Mouse (Mus musculus) activated CD4-positive, CD25-positive, alpha-beta regulatory T cell, adult 4 months (primary cell): ENCODE data around the gene Mcrip2. TPM values are rescaled to one million over a fixed set of nuclear protein-coding genes. Genes with fewer than 3 reads are reported as not detected.

Experiments used
- polyA plus RNA-seq, 2 experiments: library from polyadenylated mRNA; unstranded; fragments of 100-300 nt; shearing (Covaris generic); gene quantifications; one replicate each; pipeline ENCODE4 v1.2.1; 2017

The Mcrip2 gene
- polyA plus RNA-seq, 2 experiments from 2014 or later: 2.2 to 6.9 TPM

Other genes with a start within 250 kb of the Mcrip2 start
- gene Gng13, start 151.6 kb downstream of the Mcrip2 start, polyA plus RNA-seq: not detected
- 1 to 10 TPM; 4.0 to 6.7 TPM for gene Chtf18, start 141.3 kb downstream of the Mcrip2 start, polyA plus RNA-seq
- 10 to 100 TPM in 1 of 2 experiments, 1 to 10 TPM in 1; 9.3 to 10.3 TPM for gene Rpusd1, start 141.1 kb downstream of the Mcrip2 start, polyA plus RNA-seq
- gene Mslnl, start 132.7 kb downstream of the Mcrip2 start, polyA plus RNA-seq: under 1 TPM in 1 of 2 experiments, not detected in 1; 0.18 TPM
- gene Msln, start 114.4 kb downstream of the Mcrip2 start, polyA plus RNA-seq: not detected
- 10 to 100 TPM; 15.6 to 20.9 TPM for gene Narfl, start 95.0 kb downstream of the Mcrip2 start, polyA plus RNA-seq
- 10 to 100 TPM; 27.2 to 30.3 TPM for gene Haghl, start 83.1 kb downstream of the Mcrip2 start, polyA plus RNA-seq
- under 1 TPM in 1 of 2 experiments, not detected in 1; 0.62 TPM for gene Ccdc78, start 82.2 kb downstream of the Mcrip2 start, polyA plus RNA-seq
- gene Fam173a, start 75.9 kb downstream of the Mcrip2 start, polyA plus RNA-seq: 100 to 1,000 TPM; 196 to 238 TPM
- not detected for gene AC134908.4, start 73.1 kb downstream of the Mcrip2 start, polyA plus RNA-seq
- gene Metrn, start 71.6 kb downstream of the Mcrip2 start, polyA plus RNA-seq: 1 to 10 TPM; 2.2 to 4.6 TPM
- under 1 TPM in 1 of 2 experiments, not detected in 1; 0.16 TPM for gene Fbxl16, start 59.7 kb downstream of the Mcrip2 start, polyA plus RNA-seq
- 10 to 100 TPM; 11.9 to 17.9 TPM for gene Wdr24, start 45.1 kb downstream of the Mcrip2 start, polyA plus RNA-seq
- 10 to 100 TPM; 11.4 to 21.9 TPM for gene Jmjd8, start 39.9 kb downstream of the Mcrip2 start, polyA plus RNA-seq
- gene Stub1, start 35.4 kb downstream of the Mcrip2 start, polyA plus RNA-seq: 10 to 100 TPM; 68.3 to 85.7 TPM
- gene Rhbdl1, start 31.5 kb downstream of the Mcrip2 start, polyA plus RNA-seq: 1 to 10 TPM in 1 of 2 experiments, not detected in 1; 1.1 TPM
- gene Gm20683, start 27.0 kb downstream of the Mcrip2 start, polyA plus RNA-seq: 1 to 10 TPM in 1 of 2 experiments, not detected in 1; 1.1 TPM
- gene Rhot2, start 23.9 kb downstream of the Mcrip2 start, polyA plus RNA-seq: 10 to 100 TPM; 18.4 to 29.8 TPM
- 1 to 10 TPM; 3.8 to 8.3 TPM for gene Wdr90, start 7.3 kb downstream of the Mcrip2 start, polyA plus RNA-seq
- 100 to 1,000 TPM in 1 of 2 experiments, 10 to 100 TPM in 1; 88.3 to 119 TPM for gene Mettl26, start 6.3 kb upstream of the Mcrip2 start, polyA plus RNA-seq
- under 1 TPM; 0.48 to 0.82 TPM for gene Wfikkn1, start 12.1 kb upstream of the Mcrip2 start, polyA plus RNA-seq
- 1 to 10 TPM; 5.1 to 5.6 TPM for gene Rab40c, start 51.0 kb upstream of the Mcrip2 start, polyA plus RNA-seq
- 10 to 100 TPM; 19.0 to 26.6 TPM for gene Pigq, start 76.2 kb upstream of the Mcrip2 start, polyA plus RNA-seq
- not detected for gene Nhlrc4, start 76.2 kb upstream of the Mcrip2 start, polyA plus RNA-seq
- not detected for gene A930017K11Rik, start 83.8 kb upstream of the Mcrip2 start, polyA plus RNA-seq
- 1 to 10 TPM; 5.2 to 7.1 TPM for gene Capn15, start 117.0 kb upstream of the Mcrip2 start, polyA plus RNA-seq
- gene Rab11fip3, start 200.8 kb upstream of the Mcrip2 start, polyA plus RNA-seq: 1 to 10 TPM; 2.4 to 2.7 TPM
- gene Decr2, start 221.6 kb upstream of the Mcrip2 start, polyA plus RNA-seq: 10 to 100 TPM; 12.9 to 25.7 TPM
- 1 to 10 TPM; 1.6 TPM for gene Nme4, start 226.8 kb upstream of the Mcrip2 start, polyA plus RNA-seq
- 1 to 10 TPM; 4.8 to 4.9 TPM for gene Tmem8, start 244.5 kb upstream of the Mcrip2 start, polyA plus RNA-seq